Mouse (Mus musculus) C2C12 (cell line): ENCODE results near the gene Kng1.

ENCODE experiments used
- CTCF ChIP-seq: IDR thresholded peaks from one replicate; pipeline ENCODE4 v1.5.1; 2011; ENCODE audit not compliant: control insufficient read depth, insufficient read depth, insufficient read length
- USF1 ChIP-seq: IDR thresholded peaks from one replicate; pipeline ENCODE4 v1.6.1; 2011; ENCODE audit warnings: low read depth, mild to moderate bottlenecking, control low read depth, moderate library complexity

GRCm38 (mm10) chr16:23124398-23124797 is 66.7 kb downstream of the Kng1 start:
- TF ChIP-seq CTCF: no peak
- TF ChIP-seq USF1: no peak
